Mouse (Mus musculus): ENCODE measurements around the gene Ago1. TPM values are rescaled to one million over a fixed set of nuclear protein-coding genes. Genes with fewer than 3 reads are reported as not detected.

Ago1 gene
- total RNA-seq, 2 experiments from 2014 or later, result 16.8 to 17.0 TPM

DNA sequence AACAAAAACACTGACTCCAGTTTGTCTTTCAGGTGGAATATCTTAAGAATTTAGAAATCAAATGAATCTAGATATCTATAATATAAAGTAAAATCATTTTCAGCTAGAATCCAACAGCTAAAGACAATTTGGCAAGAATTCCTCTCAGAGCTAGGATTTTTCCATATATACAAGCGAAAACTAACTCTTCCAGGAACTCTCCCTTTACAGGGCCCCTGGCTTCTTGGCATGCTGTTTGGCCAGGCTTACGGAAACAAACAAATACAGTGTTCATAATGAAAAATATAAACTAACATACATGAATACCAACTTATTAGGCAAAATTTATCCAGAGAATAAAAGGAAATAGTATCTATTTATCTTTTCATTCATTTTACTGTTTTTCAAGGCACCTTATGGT is 44.5 kb downstream of the Ago1 start:
- DNase-seq (ENCODE audit: low spot score in 2 of 2), result no peak

DNA sequence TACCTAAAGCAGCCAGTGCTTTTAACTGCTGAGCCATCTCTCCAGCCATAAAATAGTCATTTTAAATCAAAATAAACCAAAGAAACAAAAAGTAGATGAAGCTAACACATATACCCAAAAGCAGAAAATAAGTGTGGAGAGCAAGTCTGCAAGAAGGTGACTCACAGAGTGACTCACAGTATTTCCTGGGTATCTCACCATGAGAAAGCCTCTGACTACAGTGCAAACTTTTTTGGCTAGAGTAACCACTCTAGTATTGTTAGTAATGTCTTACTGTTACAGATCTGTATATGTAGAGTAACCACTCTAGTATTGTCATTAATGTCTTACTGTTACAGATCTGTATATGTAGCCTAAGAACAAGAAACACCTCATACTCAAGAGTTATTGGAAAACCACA is 52.7 kb downstream of the Ago1 start:
- DNase-seq (ENCODE audit: low spot score in 2 of 2), result no peak

DNA sequence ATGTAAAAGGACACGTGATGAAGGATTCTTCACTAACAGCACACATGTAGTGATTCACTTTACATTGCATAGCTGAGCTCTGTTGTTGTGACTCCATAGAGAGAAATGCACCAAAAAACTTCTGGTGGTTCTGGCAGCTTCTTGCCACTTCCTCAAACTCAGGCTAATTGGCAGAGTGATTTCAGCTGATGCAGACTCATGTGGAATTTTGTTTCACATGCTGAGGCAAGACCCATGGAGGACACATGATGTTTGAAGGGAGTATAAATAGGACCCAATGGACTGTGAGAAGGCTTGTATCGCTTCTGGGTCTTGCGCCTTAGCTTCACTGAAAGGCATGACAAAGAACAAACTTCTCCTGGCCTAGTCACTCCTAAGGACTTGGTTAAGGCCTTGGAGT is 55.9 kb downstream of the Ago1 start:
- no peak for DNase-seq (ENCODE audit: low spot score in 2 of 2)

Other genes with a start within 250 kb of the Ago1 start
- 100 to 1,000 TPM; 254 to 283 TPM for gene Map7d1, start 212.2 kb downstream of the Ago1 start, total RNA-seq (2021)
- 10 to 100 TPM; 36.6 to 37.3 TPM for gene Trappc3, start 206.3 kb downstream of the Ago1 start, total RNA-seq (2021)
- 10 to 100 TPM in 1 of 2 experiments, 1 to 10 TPM in 1; 7.0 to 10.1 TPM for gene Col8a2, start 181.8 kb downstream of the Ago1 start, total RNA-seq (2021)
- gene Adprhl2, start 146.9 kb downstream of the Ago1 start, total RNA-seq (2021), result 10 to 100 TPM; 20.8 to 21.2 TPM
- 1 to 10 TPM; 1.2 to 1.6 TPM for gene Tekt2, start 142.9 kb downstream of the Ago1 start, total RNA-seq (2021)
- gene Ago3, start 39.0 kb downstream of the Ago1 start, total RNA-seq (2021), result 10 to 100 TPM; 14.1 to 17.5 TPM
- 1 to 10 TPM; 2.9 to 3.2 TPM for gene Ago4, start 64.9 kb upstream of the Ago1 start, total RNA-seq (2021)
- gene Clspn, start 88.4 kb upstream of the Ago1 start, total RNA-seq (2021), result 10 to 100 TPM; 12.0 to 12.9 TPM
- gene 5730409E04Rik, start 141.2 kb upstream of the Ago1 start, total RNA-seq (2021), result 10 to 100 TPM; 12.4 to 13.0 TPM
- gene Psmb2, start 209.0 kb upstream of the Ago1 start, total RNA-seq (2021), result 100 to 1,000 TPM; 136 to 164 TPM